Mouse (Mus musculus) adrenal gland, adult 18-20 months (tissue): Measurements from ENCODE around the gene BC016579. TPM values are rescaled to one million over a fixed set of nuclear protein-coding genes. Genes with fewer than 3 reads are reported as not detected.

Experiments
- DNase-seq, 2 experiments: peaks; one replicate each; pipeline ENCODE4 v3.0.0; 2021 to 2022; ENCODE audit warnings: low spot score in 2 of 2
- total RNA-seq, 2 experiments: library from RNA; stranded (reverse); gene quantifications; 1 replicate in 1 of 2; 2 replicates in 1 of 2; pipeline ENCODE4 v1.2.3; 2021

The BC016579 gene
- total RNA-seq, 2 experiments from 2014 or later: 0.22 TPM; not detected in 1

- DNase-seq: peak in 1 of 2 experiments; percentile 21
Observed at GRCm38 (mm10) chr16:45644380-45644779, 9.5 kb downstream of the BC016579 start.

- no peak for DNase-seq
Observed at GRCm38 (mm10) chr16:45643944-45644343, 9.9 kb downstream of the BC016579 start.

DNA sequence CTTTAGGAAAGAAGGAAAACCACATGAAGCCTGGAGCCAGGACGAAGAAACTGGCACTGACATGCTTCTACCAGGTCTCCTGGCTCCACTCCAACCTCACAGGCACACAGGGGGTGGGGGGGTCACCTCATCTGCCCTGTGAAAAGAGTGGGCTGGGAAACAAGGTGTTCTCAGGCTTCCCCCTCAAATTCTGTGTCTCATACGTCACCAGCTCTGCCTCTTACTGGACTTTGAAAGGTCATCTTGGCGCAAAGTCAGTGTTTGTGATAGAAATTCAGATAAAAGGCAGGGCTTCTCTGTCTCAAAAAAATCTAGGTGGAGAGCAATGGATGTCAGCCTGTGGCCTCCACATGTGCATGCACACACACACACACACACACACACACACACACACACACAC lies 12.6 kb downstream of the BC016579 start:
- DNase-seq: no peak

GRCm38 (mm10) chr16:45640070-45640762 lies 13.7 kb downstream of the BC016579 start:
- DNase-seq: no peak

- DNase-seq: no peak
Observed at GRCm38 (mm10) chr16:45635826-45636225, 18.0 kb downstream of the BC016579 start.

DNA sequence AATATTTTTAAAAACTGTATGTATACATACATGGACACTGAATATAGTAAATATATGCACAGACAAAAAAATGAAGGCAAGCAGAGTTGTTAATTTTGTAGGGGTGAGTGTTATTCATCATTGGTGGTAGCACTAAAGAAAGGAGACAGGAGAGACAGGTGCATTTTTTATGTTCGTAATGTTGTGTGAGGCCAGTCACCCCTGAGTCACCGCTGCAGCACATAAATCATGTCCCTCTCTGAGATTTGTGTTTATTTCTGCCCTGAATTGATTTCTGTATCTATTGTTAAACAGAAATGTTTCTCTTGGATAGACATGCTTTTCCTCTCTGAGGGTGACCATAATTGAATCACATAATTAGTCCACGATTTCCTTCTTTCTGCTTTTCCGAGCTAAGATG lies 21.4 kb downstream of the BC016579 start:
- DNase-seq: no peak

DNA sequence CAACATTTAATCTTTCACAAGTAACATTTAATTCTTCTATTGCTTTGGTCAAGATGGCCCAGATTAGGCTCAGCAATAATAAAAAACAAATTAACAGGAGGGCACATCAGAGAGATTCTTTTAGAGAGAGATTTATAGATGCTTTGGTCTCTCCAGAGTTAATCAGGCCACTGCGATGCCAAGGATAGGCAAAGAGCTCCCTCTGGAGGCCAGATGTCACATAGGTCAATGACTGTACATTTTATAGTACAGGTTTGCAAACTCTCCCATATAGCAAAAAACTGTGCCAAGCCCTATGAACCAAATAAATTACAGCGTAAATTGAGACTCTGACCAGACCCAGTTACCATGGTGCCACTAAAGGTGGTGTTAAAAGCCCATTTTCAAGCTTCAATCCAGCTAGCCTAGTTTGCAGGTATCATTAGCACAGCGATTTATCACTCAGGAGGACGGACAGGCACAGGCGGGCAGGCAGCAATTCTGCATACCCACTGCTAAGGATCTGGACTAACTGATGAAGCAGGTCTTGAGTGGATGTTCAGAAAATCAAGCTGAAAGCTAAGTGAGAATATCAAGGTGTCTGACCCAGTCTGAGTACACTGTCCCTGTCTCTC lies 23.4 kb downstream of the BC016579 start:
- DNase-seq: peak; percentile 59 to 64

GRCm38 (mm10) chr16:45629497-45630105 lies 24.3 kb downstream of the BC016579 start:
- DNase-seq: no peak

GRCm38 (mm10) chr16:45625342-45625741 lies 28.5 kb downstream of the BC016579 start:
- DNase-seq: no peak

DNA sequence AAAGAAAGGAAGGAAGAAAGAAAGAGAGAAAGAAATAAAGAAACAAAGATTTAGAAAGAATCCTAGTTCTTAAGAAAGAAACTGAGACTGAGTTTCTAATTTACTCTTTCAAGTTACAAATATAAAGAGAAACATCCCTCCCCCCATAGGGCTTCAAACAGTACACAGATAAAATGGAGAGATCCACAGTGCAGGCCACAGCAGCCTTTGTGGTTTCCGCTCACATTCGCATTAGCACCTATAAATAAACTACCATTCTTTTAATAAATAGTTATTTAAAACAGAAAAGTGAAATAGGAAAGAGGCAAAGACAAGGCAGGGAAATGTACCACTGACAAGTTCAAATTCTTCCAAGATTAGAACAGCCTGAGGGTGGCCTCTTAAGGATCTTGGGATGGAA lies 29.1 kb downstream of the BC016579 start:
- no peak for DNase-seq

DNA sequence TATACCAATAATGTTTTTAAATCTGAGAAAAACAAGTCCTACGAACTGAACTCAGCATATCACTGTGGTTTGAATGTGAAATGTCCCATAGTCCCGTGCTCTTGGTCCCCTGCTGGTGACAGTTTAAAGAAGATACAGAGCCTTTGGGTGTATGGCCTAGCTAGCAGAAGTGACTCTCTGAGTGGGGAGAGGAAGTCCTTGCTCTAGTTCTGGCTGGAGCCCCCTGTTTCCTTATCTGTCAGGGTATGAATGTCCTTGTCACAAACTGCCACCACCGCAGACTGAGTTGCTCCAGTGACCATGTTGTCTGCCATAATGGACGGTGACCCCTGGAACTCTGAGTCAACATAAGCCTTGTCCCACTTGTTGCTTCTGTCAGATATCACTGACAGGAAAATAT lies 30.6 kb downstream of the BC016579 start:
- DNase-seq: no peak

DNA sequence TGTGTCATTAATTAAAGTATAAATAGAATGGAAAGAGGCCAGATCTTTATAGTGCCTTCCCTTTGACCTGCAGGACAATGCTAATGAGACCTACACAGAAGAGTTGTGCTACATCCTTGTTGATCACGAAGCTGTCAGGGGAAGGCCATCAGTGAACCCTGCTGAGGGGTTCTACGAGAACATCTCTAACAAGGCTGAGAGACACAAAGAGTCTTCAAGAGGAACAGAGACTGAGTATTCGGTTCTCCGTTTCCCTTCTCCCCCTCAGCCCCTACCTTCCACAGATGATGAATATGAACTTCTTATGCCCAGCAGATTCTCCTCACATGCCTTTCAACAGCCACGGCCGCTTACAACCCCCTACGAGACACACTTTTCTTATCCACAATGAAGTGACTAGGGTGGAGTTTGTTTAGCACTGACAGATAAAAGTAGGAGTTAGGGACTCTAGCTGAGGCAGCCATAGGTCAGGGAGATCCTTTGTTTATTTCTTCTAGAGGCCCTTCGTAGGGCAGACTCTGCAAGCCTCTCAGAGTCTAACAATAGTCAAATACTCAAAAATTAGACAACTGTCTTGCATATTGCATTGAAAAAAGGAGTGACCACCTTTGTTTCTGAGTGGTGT lies 34.0 kb downstream of the BC016579 start:
- DNase-seq: no peak

- DNase-seq: no peak
Observed at GRCm38 (mm10) chr16:45615944-45616343, 37.9 kb downstream of the BC016579 start.

DNA sequence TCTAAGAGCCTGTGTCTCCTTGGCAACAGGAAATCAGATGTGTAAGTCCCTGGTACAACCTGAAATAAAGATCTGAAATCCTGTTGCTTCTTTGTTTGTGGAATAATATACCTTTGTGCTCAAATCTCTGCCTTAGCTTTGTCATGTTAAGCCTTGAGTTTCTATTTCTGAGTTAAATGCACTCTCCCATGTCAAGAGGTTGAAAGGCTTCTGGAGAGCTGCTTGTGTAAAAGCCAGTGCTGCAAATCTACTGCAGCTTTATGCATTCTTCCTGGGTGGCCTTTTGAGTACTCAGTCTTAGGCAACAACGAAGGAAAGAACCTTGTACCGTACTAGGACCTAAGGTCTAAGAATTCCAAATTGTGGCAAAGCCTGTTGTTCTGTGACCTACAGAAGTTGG lies 40.6 kb downstream of the BC016579 start:
- no peak for DNase-seq

- DNase-seq: no peak
Observed at GRCm38 (mm10) chr16:45610267-45610666, 43.6 kb downstream of the BC016579 start, which contains the start of gene Gcsam. Gene Gcsam (plus strand): TSS chr16:45610380.

DNA sequence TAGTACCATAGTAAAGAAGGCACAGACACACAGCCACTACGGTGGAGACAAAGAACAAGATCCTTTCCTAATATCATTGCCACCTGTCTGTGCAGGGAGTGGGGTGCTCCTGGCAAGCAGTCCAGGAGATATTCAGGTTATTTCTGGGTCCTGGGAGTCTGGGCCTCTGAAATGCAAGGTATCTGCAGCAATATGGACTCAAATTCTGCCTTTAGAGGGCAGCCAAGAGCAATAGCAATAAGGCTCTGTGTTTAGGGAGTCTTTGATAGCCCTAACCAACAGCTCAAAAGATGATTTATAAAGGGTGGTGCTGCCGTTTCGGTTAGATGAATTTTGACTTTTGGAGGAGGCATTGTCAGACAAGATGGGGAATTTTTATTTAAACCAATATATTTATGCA lies 44.6 kb downstream of the BC016579 start:
- DNase-seq: peak in 1 of 2 experiments; percentile 6

- DNase-seq: no peak
Observed at GRCm38 (mm10) chr16:45608481-45608954, 45.4 kb downstream of the BC016579 start.

GRCm38 (mm10) chr16:45595494-45595893 lies 58.4 kb downstream of the BC016579 start:
- DNase-seq: no peak

DNA sequence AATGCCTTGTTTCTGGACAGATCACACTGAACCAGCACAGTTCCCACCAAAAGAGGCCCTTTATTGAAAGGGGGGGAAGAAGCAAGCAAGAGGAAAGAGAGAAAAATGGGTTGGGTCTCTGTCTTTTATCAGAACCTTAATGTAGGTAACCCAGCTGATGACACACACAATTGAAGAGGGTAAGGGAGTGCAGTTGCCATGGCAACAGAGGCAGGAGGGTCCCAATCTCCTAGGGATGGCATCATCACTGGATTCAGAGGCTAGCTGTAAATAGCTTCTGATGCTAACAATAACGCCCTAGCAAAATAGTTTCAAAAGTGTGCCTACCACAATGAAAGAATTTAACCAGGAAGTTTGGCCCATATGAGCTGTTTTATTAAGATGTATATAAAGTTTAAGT lies 60.2 kb downstream of the BC016579 start:
- no peak for DNase-seq

DNA sequence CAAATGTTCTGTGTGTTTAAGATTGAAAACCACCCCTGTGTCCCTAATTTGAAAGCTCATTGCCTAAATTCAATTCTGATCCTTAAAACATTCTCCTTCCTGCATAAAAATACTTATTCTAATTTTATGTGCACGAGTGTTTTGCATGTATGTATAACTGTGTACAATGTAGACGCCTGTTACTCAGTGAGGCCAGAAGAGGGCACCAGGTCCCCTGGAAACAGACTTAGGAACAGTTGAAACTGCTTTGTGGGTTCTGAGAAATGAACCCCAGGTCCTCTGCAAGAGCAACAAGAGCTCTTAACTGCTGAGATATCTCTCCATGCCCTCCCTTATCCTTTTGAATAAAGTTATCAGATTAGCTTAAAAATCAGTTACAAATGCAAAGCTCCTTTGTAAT lies 71.4 kb downstream of the BC016579 start:
- DNase-seq: peak in 1 of 2 experiments; percentile 19

- no peak for DNase-seq
Observed at GRCm38 (mm10) chr16:45579883-45580282, 74.0 kb downstream of the BC016579 start.
